Mouse (Mus musculus): Measurements from ENCODE around the gene D8Ertd738e.
A peak's percentile ranks its signal among the peaks of the same experiment; 100 is the strongest.

D8Ertd738e gene

DNA sequence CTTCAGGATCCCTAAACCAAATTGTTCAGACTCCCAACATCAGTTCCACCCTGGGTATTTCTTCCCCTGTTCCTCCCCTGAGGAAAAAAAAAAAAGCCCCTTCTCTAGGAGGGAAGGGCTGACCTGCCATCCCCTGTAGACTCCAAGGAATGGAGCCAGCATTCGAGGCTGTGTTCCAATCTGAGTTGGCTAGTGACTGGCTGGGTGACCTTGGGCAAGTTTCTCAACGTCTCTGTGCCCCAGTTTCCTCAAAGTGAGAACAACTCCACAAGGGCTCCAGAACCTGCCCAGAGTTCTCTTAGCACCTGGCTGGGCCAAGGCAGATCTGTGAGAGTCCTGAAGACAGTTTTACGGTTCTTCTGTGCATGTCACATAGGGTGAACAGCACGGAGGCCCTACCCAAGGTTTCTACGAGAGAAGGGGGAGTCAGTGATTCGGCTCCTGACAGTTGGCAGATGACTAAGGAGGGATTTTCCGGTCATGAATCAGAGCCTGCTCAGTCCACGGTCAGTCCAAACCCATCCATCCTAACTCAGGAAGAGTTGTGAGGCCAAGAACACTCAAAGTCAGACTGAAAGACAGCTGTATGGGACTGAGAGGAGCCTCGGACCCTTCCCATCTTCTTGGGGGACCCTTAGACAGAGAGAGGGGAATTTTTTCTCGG lies 13.6 kb downstream of the D8Ertd738e start:
- peak; percentile 6 for DNase-seq

DNA sequence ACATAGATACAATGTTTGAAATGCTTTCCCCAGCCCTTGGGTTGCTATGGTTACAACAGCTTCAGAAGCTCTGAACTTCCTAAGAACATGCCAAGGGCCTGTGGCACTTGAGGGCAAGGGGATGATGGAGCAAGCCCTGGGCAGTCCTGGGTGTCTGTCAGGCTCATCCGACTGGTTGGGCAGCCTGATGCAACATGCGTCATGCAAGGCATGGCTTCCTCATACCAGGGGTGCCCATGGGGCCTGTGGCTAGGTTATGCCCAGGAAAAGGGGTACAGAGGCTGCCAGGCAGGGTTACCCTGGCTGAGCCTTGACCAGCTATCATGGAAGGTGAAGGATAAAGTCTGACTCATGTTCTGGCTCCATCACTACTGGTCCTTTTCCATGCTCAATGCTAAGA lies 16.5 kb downstream of the D8Ertd738e start:
- no peak for DNase-seq

DNA sequence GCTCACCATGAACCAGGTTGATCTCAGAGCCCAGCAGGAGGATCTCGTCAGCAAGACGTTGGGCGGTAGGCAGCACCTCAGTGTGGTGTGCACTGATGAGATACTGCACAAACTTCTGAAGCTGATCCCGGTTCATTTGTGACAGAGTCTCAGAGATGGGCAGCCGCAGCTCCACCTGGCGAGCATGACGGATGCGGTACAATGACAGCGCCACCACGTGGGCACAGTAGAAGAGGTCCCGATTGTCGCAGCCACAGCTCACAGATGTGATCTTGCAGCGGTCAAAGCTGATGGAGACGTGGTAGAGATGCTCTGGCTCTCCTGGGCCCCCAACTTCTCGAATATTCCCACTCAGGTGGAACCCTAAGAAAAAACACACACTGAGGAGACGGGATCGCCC lies 18.8 kb downstream of the D8Ertd738e start:
- DNase-seq: peak; percentile 18

DNA sequence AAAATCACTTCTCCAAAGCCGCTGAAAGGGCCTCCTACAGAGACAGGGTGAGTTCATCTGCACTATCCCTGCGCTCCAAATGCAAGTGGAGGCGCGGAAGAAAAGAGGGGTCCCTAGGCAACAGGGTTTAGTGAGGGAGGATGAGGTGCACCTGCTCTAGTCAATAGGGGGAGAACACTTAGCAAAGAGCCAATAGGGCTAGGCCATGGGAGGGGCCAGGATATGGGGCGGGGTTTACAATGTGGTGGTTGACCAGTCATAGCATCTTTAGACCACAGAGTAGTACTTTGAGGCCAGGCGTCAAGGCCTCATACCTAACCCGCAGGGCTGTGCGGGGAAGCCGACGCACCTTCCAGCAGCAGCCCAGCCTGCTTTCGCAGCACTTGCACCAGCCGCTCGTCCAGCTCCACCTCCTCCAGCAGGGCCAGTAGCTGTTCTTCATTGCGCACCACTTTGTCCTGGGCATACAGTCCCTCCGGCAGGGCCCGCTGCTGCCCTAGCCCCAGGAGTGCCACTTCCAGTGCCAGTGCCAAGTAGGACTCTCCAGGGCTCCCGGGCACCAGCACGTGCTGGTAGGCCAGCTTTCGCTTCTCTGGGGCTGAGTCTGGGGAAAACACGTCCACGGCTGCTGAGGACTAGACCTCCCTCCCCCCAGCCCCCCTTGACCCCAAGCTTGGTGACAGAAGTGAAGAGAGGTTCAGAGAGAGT lies 26.0 kb downstream of the D8Ertd738e start:
- no peak for DNase-seq

DNA sequence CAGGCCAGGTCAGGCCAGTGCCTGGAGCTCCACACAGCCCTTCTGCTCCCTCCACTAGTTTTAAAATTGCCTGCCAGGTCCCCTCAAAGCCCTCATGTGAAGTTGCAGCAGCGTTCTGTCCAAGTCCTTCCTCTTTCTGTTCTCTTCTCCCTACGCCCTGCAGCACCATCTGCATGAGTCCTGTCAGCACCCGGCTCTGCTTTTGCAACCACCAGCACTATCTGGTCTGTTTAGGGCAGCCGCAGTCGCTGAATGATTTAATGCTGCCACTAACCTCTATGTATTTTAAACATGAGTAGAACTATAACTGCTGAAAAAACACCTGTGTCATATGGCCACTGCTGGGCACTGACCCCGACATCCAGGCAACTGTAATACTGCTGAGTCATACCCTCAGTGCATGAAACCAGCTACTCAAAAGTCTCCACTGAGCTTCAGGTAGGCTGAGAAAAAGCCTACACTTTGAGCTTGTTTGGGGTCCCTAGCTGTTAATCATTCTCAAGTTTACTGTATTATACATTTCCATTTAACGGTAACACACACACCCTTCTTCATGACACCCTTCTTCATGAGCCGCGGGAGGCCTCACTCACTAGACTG lies 26.9 kb downstream of the D8Ertd738e start:
- no peak for DNase-seq

DNA sequence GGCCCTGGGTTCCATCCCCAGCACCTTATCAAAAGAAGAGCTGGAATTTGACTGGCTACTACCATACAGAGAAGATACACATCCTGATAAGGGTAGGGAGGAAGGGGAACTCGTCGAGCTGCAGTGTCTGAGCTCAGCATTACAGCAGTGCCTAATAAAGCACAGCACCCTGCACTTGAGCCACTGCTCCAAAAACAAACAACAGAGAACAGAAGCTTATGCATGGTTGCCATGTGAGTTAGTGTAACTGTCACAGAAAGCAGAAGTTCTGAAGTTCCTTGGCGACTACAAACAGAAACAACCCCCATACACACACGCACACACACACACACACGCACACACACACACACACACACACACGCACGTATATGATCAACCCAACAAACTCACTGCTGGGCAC lies 29.4 kb downstream of the D8Ertd738e start:
- DNase-seq: no peak

DNA sequence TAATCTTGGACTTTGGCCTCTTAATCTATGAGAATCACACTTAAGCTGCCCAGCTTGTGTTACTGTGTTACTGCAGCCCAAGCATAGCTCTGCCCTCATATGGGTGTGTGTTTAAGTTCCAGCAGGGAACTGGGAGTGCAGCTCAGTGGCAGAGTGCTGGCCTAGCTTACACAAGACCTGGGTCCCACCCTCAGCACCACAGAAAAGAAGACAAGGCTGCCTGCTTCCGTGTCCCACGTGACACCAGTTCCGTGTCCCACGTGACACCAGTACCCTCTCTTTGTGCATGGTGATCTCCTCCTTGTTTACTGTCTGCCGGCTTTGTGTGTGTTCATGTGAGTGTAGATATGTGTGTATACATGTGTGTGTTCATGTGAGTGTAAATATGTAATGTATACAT lies 31.4 kb downstream of the D8Ertd738e start:
- DNase-seq: no peak

DNA sequence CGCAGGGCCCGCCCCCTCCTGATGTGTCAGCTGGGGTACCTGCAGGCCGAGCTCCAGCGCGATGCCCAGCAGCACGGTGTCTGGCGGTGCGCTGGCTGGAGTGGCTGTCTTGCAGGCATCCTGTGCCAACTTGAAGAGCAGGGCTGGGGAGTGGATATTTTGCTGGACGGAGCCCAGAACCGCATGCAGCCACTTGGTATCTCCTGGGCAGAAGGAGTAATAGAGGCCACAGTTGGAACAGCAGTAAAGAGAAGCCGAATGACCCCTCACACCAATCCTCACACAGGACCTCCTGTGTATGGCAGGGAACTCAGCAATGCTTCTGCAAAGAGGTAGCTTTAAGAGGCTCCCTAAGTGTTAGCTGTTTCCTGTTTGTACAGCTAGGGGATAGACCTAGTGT lies 32.3 kb downstream of the D8Ertd738e start:
- DNase-seq: no peak

DNA sequence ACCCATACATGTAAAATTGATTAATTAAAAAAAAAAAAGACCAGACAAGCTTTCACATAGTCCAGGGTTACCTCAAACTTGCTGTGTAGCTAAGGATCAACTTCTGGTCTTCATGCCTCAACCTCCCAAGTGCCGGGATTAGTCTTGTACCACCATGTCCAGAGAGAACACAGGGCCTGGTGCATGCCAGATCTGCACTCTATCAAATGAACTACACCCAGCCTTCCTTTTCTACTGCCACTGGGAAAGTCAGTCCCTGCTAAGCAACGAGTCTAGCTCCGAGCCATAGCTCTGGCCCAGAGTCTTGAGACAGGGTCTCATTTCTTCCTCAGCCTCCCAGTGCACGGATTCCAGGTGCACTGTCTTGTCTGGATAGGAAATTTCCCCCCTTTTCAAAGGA lies 36.2 kb downstream of the D8Ertd738e start:
- DNase-seq: no peak

DNA sequence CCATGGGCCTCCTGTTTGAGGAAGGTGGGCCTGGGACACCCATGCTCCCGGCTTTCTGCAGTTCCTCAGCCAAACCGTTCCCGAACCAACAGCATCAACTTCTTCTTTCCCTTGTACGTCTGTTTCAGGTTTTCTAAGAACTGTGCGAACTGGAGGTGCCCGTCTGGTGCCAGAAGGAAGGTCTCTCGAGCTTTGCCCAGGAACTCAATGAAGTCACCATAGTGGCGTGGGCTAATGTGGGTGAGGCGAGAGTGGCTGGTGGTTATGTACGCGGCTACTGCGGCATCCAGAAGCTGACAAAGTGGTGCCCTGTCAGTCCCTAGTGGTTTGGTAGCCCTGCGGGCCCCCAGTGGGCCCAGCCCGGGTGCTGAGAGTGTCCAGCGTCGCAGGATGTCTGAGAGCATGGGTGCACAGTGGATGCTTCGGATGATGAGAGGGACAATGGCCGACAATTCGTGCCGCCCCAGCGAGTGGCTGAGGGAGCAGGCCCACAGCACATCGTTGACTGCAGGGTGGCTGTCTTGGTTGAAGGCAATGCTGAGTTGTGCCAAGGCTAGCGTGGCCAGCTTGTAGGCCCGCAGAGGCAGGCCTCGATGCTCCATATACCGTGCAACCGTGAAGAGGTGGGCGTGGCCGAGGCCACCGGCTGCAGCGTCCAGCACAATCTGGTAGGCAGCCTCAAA lies 37.5 kb downstream of the D8Ertd738e start:
- DNase-seq: no peak

DNA sequence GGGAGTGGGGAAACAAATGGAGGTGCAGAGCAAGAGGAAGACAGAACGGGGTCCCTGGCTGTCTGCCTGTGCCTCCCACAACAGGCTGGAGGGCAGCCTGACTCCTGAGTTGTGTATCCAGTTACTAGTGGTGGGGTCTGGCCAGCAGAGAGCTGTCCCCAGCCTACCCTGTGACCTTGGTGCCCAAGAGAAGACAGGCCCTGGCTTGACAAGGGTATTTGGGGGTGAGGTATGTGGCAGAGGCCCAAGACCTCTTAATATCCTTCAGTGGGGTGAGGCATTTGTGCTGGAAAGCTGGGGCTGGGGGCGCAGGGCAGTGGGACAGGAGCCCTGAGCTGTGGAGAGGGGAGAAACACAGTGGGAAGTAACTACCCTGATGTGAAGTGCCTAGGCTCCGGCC lies 38.3 kb downstream of the D8Ertd738e start:
- no peak for DNase-seq

DNA sequence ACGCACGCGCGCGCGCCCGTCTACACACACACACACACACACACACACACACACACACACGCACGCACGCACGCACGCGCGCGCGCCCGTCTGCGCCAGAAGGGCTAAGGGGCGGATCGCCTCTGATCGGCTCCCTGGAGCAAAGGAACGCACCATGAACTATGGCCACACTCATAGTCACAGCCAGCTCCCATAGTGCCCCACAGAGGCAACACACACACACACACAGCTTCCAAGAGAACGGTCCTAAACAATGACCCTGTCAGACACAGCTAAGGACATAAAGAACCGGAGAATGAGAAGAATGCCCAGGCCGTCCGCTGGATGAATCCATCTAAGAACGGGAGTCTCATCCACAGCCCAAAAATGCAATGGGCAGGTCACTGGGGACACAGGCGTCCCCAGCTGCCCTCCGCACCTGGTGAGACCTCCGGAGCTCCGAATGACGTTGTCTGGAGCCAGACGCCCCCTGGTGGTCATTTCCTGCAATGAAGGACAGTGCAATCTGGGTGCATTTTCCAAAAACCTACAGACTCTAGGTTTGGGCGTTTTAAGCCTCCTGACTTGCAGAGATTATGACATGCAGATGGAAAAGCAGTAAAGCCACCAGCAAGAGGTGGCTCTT lies 39.2 kb downstream of the D8Ertd738e start:
- peak; percentile 88 for DNase-seq

DNA sequence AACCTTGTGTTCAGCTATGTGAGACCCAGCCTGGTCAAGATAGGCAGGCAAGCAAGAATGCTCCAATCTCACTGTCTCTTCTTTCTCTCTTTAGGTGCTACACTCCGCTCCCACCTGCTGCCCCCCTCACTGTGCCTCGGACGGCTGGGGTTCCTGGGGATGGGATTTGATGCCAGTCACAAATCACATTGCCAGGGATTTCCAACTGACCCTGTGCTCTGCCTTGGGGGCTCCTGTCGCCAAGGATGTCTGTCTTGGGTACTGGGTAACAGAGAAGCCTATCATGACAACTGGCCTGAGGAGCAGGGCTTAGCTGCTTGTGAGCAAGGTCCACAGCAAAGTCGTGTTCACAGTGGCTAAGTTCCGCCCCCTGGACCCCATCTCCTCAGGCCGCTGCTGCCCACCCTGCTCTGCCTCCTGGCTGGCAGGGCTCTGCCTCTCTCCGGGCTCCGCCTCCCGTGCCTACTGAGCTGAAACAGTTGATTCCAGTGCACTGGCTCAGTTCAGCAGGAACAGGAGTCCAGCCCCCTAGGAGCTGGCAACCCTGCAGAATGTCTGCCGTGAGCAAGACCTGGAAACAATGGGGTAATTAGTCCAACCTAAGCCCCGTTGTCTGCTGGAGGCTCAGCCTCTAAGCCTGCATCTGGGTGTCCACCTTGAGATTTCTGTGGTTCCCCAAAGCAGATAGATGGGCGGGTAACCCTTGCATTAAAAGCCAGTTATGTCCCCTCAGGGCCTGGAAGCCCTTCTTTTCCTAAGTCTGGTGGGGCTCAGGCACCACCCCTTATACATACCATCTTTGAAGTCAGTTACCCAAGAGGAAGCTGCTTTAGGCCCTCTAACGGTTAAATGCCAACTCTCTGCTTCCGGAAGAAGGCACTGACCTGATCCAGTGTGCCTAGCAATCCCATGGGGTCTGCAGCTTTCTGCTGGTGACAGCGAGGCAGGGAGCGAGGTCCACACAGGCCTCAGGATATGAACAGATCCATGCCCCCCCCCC lies 40.8 kb downstream of the D8Ertd738e start:
- DNase-seq: peak; percentile 9

DNA sequence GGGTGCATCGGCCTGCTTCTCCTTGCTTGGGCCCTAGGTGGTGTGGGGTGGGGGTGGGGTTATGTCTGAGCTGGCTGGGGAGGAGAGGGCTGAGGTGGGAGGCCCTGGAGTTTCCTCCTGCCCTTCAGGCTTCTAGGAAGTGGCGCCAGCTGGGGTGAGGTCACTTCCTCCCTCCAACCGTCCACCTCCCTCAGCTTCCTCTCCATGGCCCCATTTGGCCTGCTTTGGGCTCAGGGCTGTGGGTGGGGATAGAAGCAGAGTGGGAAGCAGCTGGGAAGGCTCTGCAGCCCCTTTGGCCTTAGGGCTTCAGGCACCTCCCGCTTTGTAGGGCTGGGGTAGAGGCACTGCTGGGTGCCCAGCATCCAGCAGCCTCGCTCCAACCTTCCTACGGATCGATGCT lies 41.7 kb downstream of the D8Ertd738e start:
- peak; percentile 35 for DNase-seq

DNA sequence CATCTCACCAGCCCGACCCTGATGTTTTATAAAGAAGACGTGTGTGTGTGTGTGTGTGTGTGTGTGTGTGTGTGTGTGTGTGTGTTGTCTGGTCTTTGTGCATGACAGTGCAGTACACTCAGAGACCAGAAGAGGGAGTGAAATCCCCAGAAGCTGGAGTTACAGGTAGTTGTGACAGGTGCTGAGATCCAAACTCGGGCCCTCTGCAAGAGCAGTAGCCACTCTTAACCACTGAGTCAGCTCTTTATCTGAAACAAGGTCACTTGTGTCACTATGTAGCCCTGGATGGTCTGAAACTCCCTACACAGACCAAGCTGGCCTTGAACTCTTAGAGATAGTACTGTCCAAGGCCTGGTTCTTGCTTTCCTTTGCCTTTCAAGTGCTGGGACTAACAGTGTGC lies 42.9 kb downstream of the D8Ertd738e start:
- no peak for DNase-seq

DNA sequence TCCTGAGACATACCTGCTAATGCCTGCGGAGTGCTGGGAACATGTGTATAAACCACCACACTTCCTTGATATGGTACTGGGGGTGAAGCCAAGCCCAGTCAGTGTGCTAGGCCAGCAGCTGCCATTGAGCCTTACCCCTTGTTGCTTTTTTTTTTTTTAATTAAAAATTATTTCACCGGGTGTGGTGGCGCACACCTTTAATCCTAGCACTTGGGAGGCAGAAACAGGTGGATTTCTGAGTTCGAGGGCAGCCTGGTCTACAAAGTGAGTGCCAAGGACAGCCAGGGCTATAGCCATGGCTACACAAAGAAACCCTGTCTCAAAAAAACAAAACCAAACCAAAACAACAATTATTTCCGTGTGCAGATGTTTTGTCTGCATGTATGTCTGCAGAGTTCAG lies 44.4 kb downstream of the D8Ertd738e start:
- DNase-seq: no peak

DNA sequence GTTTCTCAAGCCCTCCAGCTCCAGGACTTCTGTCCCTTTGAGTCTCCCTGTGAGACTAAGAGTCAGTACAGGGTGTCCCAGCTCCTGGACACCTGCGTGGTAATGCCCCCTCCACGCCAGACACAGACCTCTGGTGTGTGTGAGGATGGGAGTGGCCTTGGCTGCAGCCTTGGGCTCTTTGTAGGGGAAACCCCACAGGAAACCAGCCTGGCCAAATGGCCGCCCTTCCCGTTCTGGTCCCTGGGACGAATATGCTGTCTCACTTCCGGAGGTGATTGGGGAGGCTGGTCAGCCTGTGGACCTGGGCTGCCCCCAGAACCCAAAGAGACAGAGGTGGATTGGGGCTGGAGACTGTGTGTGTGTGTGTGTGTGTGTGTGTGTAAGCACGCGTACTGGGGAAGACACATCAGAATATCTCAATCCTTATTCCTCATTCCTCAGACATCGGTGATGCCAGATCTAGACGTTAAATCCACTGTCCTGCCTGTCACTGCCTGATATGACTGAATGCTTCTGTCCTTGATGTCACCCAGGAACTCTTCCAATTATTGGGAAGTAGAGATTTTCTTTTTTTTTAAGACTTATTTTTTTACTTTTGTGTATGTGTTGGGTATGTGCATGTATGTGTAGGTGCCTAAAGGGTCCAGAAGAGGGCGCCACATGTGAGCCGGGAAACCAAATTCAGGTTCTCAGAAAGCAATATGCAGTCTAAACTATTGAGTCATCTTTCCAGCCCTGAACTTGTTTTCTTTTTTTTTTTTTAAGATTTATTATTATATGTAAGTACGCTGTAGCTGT lies 45.3 kb downstream of the D8Ertd738e start:
- DNase-seq: no peak

DNA sequence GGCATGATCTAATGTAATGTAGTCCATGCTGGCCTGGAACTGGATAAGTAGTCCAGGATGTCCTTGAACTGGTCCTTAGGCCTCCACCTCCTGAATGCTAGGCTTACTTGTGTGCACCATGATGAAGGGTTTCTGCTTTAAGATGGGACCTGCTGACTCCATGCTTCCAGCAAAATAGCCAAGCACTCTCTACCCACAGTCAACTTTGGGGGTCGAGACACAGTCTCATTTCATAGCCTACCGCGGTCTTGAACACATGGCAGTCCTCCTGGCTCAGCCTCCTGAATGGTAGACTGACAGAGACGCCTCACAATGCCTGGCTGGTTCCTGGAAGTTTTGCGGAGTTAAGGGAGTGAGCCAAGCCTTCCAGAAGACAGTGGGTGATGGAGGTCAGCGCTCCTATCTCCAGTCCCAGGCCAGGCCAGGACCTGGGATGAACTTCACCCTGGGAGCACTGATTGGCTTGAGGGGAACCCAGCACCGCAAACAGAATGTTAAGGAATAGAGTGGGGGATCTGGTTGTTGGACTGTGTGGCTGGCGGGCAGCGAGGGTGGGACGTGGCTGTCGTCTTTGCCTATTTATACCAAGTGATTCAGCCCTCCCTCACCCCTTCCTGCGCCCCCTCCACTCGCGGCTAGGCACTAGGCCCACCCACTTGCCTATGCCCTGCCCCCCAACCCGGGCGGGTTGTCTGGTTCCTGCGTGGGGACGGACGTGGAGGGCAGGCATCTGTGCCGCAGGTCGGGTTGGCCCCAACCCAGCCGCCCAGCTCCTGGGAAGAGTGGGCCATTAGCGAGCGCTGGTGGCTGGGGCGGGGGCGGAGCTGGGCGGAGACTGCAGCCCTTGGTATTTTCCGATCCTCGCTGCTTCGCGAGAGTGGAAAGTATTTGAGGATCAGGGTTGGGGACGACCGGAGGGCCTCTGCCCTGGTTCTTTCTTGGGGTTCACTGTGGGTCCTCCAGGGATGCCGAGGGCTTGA lies 46.3 kb downstream of the D8Ertd738e start:
- DNase-seq: peak; percentile 83

DNA sequence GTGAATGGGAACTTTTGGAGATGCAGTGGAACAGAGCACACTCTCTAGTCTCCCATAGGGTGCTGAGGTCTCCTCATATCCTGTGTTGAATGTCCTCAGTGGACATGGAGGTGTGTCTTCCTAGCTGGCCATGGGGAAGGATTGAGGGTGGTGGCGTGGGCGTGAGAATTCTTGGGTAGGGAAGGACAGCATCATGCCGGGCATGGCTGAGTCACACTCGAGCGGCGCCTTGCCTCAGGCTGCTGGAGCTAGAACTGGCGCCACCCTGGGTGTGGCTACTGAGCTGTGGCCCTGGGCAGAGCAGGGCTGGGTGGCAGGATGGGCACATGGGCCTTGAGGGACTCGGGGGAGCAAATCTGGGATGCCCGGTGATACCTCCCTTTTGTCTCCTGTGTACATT lies 47.1 kb downstream of the D8Ertd738e start:
- no peak for DNase-seq
